Mouse (Mus musculus): ENCODE results near the gene Etl4.

DNA sequence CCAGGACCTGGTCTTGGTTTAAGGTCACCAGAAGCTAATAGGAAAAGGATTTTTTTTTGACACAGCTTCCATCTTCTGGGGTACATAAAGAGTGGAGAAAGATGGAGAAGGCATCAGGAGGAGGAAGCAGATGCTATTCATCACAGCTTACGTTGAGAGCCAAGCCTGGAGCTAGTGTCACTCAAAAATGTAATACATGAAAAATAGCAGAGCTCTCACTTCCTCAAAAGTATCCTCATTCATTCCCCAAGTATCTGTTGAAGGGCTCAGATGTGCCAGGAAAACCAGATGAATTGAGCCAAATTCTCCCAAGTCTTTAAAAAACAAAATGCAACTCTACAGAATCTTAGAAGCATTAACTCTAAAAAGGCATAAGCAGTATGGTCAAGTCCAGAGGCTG, 297.1 kb downstream of the Etl4 start:
- TF ChIP-seq ZNF384 (IDR thresholded peaks at IDR 0.05; ENCODE audit: low read depth, low read length) (no peak), MAFK (IDR thresholded peaks at IDR 0.05; ENCODE audit: insufficient read depth, low read depth, low read length) (no peak), HCFC1 (IDR thresholded peaks at IDR 0.05; ENCODE audit: borderline replicate concordance, insufficient read depth, low read length) (no peak), ZC3H11A (IDR thresholded peaks at IDR 0.05; ENCODE audit: borderline replicate concordance, low read depth, low read length) (no peak)

Data from ES-E14 (cell line).